Mouse (Mus musculus) induced T-regulatory cell, adult 2 months (primary cell): ENCODE data around the gene AC109138.7.

Experiments
- DNase-seq: peaks from one replicate; pipeline ENCODE4 v3.0.0-alpha.2; 2012; ENCODE audit warnings: low read depth

Gene AC109138.7

DNA sequence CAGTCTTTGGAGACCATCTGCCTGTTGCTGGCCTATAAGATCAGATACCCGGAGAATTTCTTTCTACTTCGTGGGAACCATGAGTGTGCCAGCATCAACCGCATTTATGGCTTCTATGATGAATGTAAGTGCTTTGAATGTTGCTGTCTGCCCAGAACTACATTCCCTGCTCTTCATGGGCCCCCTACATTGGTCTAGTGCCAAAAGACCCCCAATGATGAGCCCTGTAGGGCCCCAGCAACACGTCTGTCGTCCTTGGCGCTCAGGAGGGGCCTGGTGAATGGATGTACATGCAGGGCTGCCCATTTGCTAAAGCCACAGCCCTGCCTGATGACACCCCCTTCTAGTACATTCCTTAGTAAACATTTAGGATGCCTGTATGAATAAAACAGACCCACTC is 21.0 kb upstream of the AC109138.7 start:
- DNase-seq: no peak

GRCm38 (mm10) chr19:4194021-4194724 is 20.0 kb upstream of the AC109138.7 start:
- peak; percentile 45 for DNase-seq

- no peak for DNase-seq
Measured at GRCm38 (mm10) chr19:4194776-4195650, 19.1 kb upstream of the AC109138.7 start.

GRCm38 (mm10) chr19:4196048-4196447 is 18.1 kb upstream of the AC109138.7 start:
- DNase-seq: no peak

- DNase-seq: no peak
Measured at GRCm38 (mm10) chr19:4196548-4196947, 17.6 kb upstream of the AC109138.7 start.

- DNase-seq: no peak
Measured at GRCm38 (mm10) chr19:4197180-4197579, 17.0 kb upstream of the AC109138.7 start.

GRCm38 (mm10) chr19:4201291-4201909 is 12.8 kb upstream of the AC109138.7 start, which contains the start of gene Rad9a:
TSS of gene Rad9a (minus strand) at chr19:4201662.
- peak; percentile 98 for DNase-seq

GRCm38 (mm10) chr19:4202149-4202548 is 12.0 kb upstream of the AC109138.7 start:
- DNase-seq: peak; percentile 47

GRCm38 (mm10) chr19:4203148-4203547 is 11.0 kb upstream of the AC109138.7 start:
- DNase-seq: peak; percentile 77

DNA sequence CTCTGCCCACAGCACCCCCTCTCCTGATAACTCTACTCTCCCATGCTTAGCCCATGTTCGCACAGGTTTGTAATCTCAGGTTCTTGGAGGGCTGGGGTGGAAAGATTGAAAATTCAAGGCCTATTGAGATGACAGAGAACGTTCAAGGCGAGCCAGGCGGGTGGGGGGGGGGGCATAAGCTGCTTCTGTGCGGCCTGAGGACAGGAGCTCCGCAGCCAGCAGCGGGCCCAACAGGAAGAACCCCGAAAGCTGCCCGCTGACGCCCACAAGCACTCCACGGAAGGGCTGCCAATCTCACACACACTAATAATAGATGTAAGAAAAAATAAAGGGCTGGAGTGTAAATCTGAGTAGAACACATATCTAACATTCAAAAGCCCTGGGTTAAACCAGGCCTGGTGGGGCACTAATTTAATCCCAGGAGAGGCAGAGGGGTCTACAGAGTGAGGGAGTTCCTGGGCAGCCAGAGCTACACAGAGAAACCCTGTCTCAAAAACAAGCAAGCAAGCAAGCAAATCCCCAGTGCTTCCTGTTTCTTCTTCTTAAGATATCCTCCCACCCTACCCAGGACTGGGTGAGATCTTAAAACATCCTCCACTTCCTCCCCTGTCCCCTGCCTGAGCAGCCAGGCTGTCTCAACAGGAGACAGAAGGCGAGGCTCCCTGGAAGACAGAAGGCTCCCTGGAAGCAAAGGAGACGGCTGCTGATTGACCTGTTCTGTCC is 10.4 kb upstream of the AC109138.7 start:
- DNase-seq: peak; percentile 72

DNA sequence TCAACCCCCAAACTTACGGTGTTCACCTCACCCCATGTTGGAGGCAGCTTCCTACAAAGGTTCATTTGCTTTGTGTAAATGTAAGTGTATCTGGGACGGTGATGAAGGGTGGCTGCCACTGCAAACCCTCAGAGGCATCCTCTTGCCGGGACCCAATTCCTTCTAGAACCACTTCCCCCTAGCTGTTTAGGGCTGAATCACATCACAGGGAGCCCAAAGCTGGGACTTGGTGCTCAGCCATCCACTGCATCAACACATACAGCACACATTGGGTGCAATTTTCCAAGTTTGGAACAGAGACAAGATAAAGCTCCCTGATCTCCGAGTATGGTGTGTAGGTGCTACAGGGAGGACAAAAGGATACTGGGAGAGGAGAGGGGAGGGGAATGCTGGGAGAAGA is 9.3 kb upstream of the AC109138.7 start:
- no peak for DNase-seq

DNA sequence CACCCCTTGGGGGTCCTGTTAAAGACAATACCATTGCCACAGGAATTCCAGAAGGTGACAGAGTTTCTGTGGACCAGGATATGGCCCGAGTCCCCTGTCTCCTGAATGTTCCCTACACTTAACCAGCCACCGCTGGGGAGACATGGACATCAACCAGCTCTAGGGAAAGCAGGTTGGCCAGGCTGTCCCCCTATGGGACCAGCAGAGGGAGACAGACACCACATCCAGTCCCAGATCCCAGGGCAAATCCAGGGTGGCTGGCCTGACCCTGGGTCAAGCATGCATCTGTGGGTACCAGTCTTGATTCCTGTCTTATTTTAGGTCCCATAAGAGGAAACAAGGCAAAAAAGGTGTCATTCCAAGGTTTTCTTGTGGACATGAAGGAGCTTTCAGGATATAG is 7.2 kb upstream of the AC109138.7 start:
- peak; percentile 83 for DNase-seq

DNA sequence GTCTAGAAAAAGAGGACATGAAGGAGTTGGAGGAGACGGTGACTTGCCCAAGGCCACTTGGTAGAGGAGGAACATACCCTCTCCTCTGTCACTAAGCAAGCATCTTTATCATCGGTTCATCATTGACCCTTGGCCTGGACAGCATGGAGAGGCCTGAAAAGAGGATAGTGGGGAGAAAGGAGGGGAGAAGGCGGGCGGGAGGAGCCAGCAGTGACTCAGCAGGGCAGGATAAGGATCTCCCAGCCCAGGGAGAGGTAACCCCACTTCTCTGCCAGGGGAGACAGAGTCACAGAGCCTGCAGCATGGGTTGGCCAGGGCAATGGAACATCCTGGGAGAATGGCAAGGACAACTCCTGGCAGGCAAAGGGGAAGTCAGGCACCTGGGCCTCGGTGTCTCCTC is 5.6 kb upstream of the AC109138.7 start:
- no peak for DNase-seq

DNA sequence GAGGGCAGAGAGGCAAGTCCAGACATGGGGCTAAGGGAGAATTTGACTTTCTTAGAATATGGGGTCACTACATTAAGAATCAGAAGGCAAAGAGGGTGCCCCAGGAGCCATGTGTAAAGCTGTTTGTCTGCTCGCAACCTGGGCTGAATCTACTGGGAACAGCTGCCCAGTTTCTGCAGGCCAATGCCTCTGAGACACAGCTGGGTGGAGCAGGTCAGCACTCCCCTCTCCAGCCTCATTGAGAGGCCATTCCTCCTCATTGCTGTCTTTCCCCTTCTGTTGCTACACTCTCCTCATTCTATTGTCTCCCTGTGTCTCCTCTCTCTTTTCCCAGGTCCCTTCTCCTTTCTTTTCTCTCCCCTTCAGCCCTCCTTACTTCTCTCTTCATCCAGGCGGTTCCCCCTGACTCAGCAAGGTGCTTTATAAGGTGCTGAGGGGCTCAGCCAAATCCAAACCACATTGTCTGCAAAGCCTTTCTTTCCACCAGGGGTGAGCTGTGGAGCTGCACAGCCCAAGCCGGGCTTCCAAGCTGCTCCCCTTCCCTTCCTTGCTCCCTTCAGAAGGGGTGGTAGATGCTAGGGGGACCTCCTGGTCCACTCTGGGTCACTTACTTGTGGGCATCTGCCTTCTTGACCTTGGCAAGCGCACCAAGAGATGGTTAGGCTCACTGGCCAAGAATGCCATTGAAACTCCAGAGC is 2.1 kb upstream of the AC109138.7 start:
- DNase-seq: no peak

- peak; percentile 58 for DNase-seq
Measured at GRCm38 (mm10) chr19:4213524-4213974, 608 bp upstream of the AC109138.7 start.

DNA sequence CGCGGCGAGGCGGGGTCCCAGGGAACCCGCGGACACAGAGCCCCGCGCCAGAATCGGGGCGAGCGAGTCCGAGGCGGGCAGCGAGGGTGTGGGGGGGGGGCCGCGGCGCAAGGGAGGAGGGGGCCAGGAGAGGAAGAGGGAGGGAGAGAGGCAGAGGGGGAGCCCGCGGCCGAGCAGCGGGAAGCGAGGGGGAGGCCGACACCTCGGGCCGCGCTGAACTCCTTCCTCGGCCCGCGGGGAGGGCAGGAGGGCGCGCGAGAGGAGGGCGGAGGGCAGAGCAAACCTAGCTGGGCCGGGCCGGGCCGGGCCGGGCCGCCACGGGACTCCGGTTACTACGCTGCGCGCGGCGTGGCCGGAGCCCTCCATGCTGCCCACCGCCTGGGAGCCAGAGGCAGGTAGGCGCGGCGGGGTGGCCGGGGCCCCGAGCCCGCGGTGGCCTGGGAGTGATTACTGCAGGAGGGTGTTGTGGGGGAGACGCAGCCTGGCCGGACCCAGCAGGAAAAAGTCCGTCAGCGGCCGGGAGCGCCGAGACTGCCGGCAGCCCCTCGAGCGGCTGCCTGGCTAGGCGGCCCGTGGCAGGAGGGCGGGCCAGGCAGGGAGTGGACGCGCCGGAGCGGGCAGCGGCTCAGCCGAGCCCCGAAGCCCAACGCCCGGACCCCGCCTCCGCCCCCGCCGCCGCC is 754 bp downstream of the AC109138.7 start:
- peak; percentile 56 for DNase-seq

- peak; percentile 46 for DNase-seq
Measured at GRCm38 (mm10) chr19:4215451-4215840, 1.3 kb downstream of the AC109138.7 start.

DNA sequence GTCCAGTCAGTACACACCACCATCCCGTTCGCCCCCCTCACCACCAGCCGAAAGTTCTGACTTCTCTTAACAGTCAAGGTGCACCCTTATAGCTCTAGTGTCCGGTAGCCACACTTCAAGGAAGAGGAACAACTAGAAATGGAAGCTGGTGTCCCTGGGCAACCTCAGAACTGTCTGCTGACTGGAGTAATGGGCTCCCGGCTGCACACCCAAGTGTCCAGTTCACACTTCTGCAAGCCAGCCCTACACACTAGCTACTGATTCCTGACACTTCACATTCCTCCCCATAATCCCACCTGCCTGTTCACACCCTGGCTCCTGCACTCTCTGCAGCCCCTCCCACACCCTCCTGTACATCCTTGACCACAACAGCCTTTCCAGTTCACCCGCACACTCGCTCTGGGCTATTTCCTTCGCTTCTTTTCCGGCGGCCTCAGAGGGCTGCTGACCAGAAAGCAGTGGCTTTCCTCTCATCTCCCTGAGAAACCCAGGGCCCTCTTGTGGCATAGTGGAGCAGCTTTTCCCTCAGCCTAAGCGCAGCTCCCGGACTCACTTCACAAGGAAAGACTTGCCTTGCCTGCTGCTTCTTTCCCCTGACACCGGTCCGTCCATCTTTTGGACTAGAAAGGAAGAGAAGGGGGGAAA is 2.0 kb downstream of the AC109138.7 start:
- peak; percentile 35 for DNase-seq

GRCm38 (mm10) chr19:4217140-4217539 is 3.0 kb downstream of the AC109138.7 start:
- no peak for DNase-seq

DNA sequence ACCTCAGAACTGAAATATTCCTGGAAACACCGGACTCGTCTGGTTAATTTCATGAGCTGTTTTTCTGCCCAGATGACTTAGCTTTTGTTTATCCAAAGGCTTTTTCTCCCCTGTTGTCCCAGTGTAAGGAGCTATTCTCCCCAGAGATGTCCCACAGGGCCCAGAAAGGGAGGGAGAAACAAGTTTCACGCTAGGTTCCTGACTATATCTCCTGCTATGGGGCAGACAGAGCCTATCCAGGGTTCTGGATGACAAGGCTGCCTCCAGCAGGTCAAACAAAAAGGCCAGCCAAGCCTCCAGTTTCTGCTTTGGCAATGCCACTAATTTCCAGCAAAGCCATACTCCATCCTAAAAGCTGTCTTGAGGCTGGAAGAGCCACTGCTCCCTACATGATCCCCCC is 3.7 kb downstream of the AC109138.7 start:
- no peak for DNase-seq
